Mouse (Mus musculus) hindbrain, postnatal 0 days (tissue): ENCODE measurements around the gene Rgl1. TPM values are rescaled to one million over a fixed set of nuclear protein-coding genes. Genes with fewer than 3 reads are reported as not detected.

Source experiments
- ATAC-seq: fragments of 200-750 bp; cut with Nextera tagmentation; 2 replicates; pipeline ENCODE4 v1.8.0; 2017; ENCODE audit warnings: mild to moderate bottlenecking, moderate TSS enrichment, moderate library complexity
- DNase-seq: peaks from one replicate; pipeline ENCODE4 v3.0.0-alpha.2; 2015; ENCODE audit warnings: low spot score
- H3K27ac ChIP-seq: fragments of 300-500 bp; sonication (generic); 2 replicates; pipeline ENCODE4 v1.5.1; 2014; ENCODE audit warnings: mild to moderate bottlenecking
- H3K27me3 ChIP-seq: fragments of 300-500 bp; sonication (generic); 2 replicates; pipeline ENCODE4 v1.6.1; 2014; ENCODE audit warnings: low read length, mixed read lengths; ENCODE audit not compliant: insufficient read depth
- H3K36me3 ChIP-seq: fragments of 300-500 bp; sonication (generic); 2 replicates; pipeline ENCODE4 v1.6.1; 2014; ENCODE audit warnings: low read length, mixed read lengths; ENCODE audit not compliant: insufficient read depth
- H3K4me1 ChIP-seq: fragments of 300-500 bp; sonication (generic); 2 replicates; pipeline ENCODE4 v1.6.1; 2014; ENCODE audit warnings: antibody characterized with exemption, low read length, mixed read lengths; ENCODE audit not compliant: insufficient read depth
- H3K4me2 ChIP-seq: fragments of 300-500 bp; sonication (generic); 2 replicates; pipeline ENCODE4 v1.6.1; 2014; ENCODE audit warnings: low read depth, mild to moderate bottlenecking, low read length, moderate library complexity, mixed read lengths
- H3K4me3 ChIP-seq: fragments of 300-500 bp; sonication (generic); 2 replicates; pipeline ENCODE4 v1.5.1; 2014; ENCODE audit warnings: low read length
- H3K9ac ChIP-seq: fragments of 300-500 bp; sonication (generic); replicated peaks from 2 replicates; pipeline ENCODE4 v1.6.1; 2014; ENCODE audit warnings: mild to moderate bottlenecking, low read length, moderate library complexity, mixed read lengths
- H3K9me3 ChIP-seq: fragments of 300-500 bp; sonication (generic); 2 replicates; pipeline ENCODE4 v1.6.1; 2016; ENCODE audit warnings: low read length, mixed read lengths
- CTCF ChIP-seq: IDR thresholded peaks from 2 replicates; pipeline ENCODE4 v1.5.1; 2016; ENCODE audit warnings: antibody characterized with exemption, control low read depth, low read depth
- WGBS: fragments of 180-500 bp; shearing (Covaris S2); extraction: QIAGEN DNeasy Blood & Tissue Kit; methylation state at CpG from one replicate; pipeline ENCODE4 v1.1.7; 2014; 5-methylcytosine and 5-hydroxymethylcytosine counted together
- polyA plus RNA-seq: library from polyadenylated mRNA; unstranded; fragments of >200 nt; fragmentation: Nextera tagmentation; extraction: Ambion mirVana; gene quantifications from 2 replicates; pipeline ENCODE4 v1.2.1, GENCODE M21; 2015
- total RNA-seq: library from RNA; depleted of rRNA; stranded (reverse); fragments of >200 nt; gene quantifications from 2 replicates; pipeline ENCODE4 v1.2.3, GENCODE M21; 2014

Gene Rgl1
- total and polyA plus RNA-seq, 2 experiments from 2014 or later = 16.1 to 17.0 TPM

- DNase-seq = peak; percentile 43
- Histone ChIP-seq H3K27ac (peak overlapping the region; percentile 41; the same call in 1 of the 2 replicates), H3K4me3 (peak overlapping the region; percentile 58), H3K27me3 (no peaks in the 10 kb centered on the region), H3K4me1 (0 out of 2 replicates have a peak, but pooled peaks cover 4% of the 10 kb centered on the region), H3K9ac (peak overlapping the region; percentile 21; the same call in 1 of the 2 replicates), H3K9me3 (no peaks in the 10 kb centered on the region), H3K4me2 (peak overlapping the region; percentile 92), H3K36me3 (no peaks in the 10 kb centered on the region)
- 28% methylated on average over 12 of the region's 12 CpGs for WGBS
- TF ChIP-seq CTCF = no peak
- ATAC-seq = no peak
Observed at GRCm38 (mm10) chr1:152623375-152624270, 142.5 kb downstream of the Rgl1 start.

DNA sequence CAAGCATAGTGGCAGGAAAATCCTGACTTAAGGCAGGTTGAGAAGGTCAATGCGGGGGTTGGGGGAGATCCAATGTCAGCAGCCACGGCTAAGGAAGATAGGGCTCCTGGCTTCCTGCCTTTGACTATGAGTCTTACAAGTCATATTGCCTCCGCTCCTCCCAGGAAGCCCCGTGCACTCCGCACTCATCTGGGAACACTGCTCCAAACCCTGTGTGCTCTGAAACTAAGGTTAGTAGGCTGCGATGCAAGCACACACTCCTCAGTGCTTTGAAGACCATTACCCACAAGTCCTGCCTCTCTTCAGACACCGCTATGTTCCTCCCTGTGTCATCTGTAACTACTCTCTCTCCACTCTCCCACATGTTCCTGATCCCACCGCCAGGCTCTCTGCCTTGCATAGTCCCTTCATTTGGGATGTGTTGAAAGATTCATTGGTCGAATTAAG, 143.4 kb downstream of the Rgl1 start:
- Histone ChIP-seq H3K9me3 (no peaks in the 10 kb centered on the region), H3K4me3 (0 out of 2 replicates have a peak overlapping the region, but pooled peaks have one; percentile 1), H3K27me3 (no peaks in the 10 kb centered on the region), H3K36me3 (no peaks in the 10 kb centered on the region), H3K4me2 (peak overlapping the region; percentile 92), H3K4me1 (0 out of 2 replicates have a peak, but pooled peaks cover 4% of the 10 kb centered on the region), H3K27ac (no peak overlapping the region), H3K9ac (no peak overlapping the region)
- ATAC-seq (no peak), DNase-seq (no peak)
- 72% methylated on average over 9 of the region's 9 CpGs for WGBS
- TF ChIP-seq CTCF = no peak

- Histone ChIP-seq H3K27ac (no peak overlapping the region), H3K27me3 (no peaks in the 10 kb centered on the region), H3K4me3 (no peak overlapping the region), H3K4me2 (no peak overlapping the region), H3K9ac (no peak overlapping the region), H3K4me1 (0 out of 2 replicates have a peak, but pooled peaks cover 4% of the 10 kb centered on the region), H3K36me3 (no peaks in the 10 kb centered on the region), H3K9me3 (no peaks in the 10 kb centered on the region)
- WGBS = 91% methylated on average over 4 of the region's 4 CpGs
- DNase-seq = no peak
- TF ChIP-seq CTCF = no peak
- no peak for ATAC-seq
Observed at GRCm38 (mm10) chr1:152621624-152622023, 144.5 kb downstream of the Rgl1 start.

GRCm38 (mm10) chr1:152619396-152619795, 146.8 kb downstream of the Rgl1 start:
- H3K9ac ChIP-seq = no peak overlapping the region
- H3K4me2 ChIP-seq = no peak overlapping the region
- no peak for ATAC-seq
- no peaks in the 10 kb centered on the region for H3K9me3 ChIP-seq
- whole genome bisulfite sequencing = 80% methylated on average over 9 of the region's 9 CpGs
- no peak for TF ChIP-seq CTCF
- H3K27ac ChIP-seq = no peak overlapping the region
- H3K27me3 ChIP-seq = no peaks in the 10 kb centered on the region
- no peak for DNase-seq
- H3K4me1 ChIP-seq = no peaks in the 10 kb centered on the region
- no peaks in the 10 kb centered on the region for H3K36me3 ChIP-seq
- no peak overlapping the region for H3K4me3 ChIP-seq

GRCm38 (mm10) chr1:152618896-152619295, 147.3 kb downstream of the Rgl1 start:
- H3K4me2 ChIP-seq = no peak overlapping the region
- DNase-seq = no peak
- H3K27me3 ChIP-seq = no peaks in the 10 kb centered on the region
- H3K27ac ChIP-seq = no peak overlapping the region
- no peaks in the 10 kb centered on the region for H3K9me3 ChIP-seq
- WGBS = 77% methylated on average over 3 of the region's 3 CpGs
- no peak for TF ChIP-seq CTCF
- H3K36me3 ChIP-seq = no peaks in the 10 kb centered on the region
- H3K4me3 ChIP-seq = no peak overlapping the region
- no peak overlapping the region for H3K9ac ChIP-seq
- no peaks in the 10 kb centered on the region for H3K4me1 ChIP-seq
- no peak for ATAC-seq

DNA sequence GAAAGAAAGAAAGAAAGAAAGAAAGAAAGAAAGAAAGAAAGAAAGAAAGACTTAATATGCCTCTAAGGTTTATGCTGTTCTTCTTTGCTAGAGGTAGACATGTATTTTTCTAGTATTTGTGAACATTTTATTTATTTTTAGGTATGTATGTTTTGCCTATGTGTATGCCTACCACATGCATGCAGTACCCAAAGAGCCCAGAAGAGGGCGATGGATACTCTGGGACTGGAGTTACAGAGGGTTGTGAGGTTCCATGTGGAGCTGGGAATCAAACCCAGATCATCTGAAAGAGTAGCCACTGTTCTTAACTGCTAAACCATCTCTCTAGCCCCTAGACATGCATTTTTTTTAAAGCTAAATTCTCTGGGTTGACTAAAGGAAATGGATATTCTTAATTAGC, 147.8 kb downstream of the Rgl1 start:
- 53% methylated on average over 1 of the region's 1 CpGs for WGBS
- Histone ChIP-seq H3K4me1 (no peaks in the 10 kb centered on the region), H3K4me3 (no peak overlapping the region)

More for the DNA sequence above, 147.8 kb downstream of the Rgl1 start:
- Histone ChIP-seq H3K9me3 (no peaks in the 10 kb centered on the region), H3K36me3 (no peaks in the 10 kb centered on the region), H3K27ac (no peak overlapping the region), H3K27me3 (no peaks in the 10 kb centered on the region), H3K4me2 (no peak overlapping the region), H3K9ac (no peak overlapping the region)
- TF ChIP-seq CTCF = peak; percentile 44
- no peak for DNase-seq
- ATAC-seq = no peak
